8 mouse cellular contexts compared by ENCODE assay signal in the genomic region with DNA sequence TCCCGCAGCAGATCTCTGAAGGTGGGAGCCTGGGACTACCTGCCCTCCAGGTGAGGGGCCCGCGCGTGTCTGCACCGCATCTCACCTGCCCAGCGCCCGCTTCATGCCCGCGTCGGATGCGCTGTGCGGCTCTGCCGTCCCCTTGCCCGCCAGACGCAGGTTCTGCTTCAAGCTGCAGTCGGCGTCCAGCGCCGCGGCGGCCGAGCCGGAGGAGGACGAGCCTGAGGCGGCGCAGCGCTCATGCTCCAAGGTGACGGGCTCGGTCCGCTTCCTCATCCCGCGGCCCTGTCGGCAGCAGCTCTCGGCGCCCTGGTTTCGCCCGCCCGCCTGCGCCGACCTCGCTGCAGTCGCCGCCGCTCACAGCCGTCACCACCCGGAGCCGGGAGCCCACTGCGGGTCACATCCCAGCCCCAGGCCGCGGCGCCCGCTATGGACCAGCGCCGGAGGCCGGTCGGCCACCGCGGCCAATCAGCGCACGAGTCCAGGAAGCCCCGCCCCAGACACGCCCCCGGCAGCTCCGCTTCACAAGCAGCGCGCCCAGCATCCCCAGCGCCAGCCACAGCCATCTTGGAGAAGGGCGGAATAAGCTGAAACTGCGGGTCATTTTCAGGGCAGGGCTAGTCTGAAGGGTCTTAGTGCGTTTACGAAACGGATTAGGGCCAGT. TPM values are rescaled to one million over a fixed set of nuclear protein-coding genes. Genes with fewer than 3 reads are reported as not detected.
DNase-seq lines count a peak whose midpoint lies in the region; ATAC-seq lines count a peak whose summit lies in the region.

A gene (minus strand): TSS at position 470 of the 664 bp plus-strand sequence.

- peaks cover 20% of the 10 kb centered on the region for H3K36me3 ChIP-seq in megakaryocyte, embryonic 14.5 days (replicated peaks; ENCODE audit: low read length)

- peak within 1 kb of the TSS; percentile 100 for H3K4me3 ChIP-seq in megakaryocyte, embryonic 14.5 days (replicated peaks)

- H3K4me1 ChIP-seq in megakaryocyte, embryonic 14.5 days = peaks cover 46% of the 10 kb centered on the region

- H3K9me3 ChIP-seq in megakaryocyte, embryonic 14.5 days = no peaks in the 10 kb centered on the region

- peak; percentile 89 for ATAC-seq in common myeloid progenitor, adult 5-6 weeks (replicated peaks; ENCODE audit: low read depth, poor library complexity, severe bottlenecking)

- H3K27me3 ChIP-seq in megakaryocyte, embryonic 14.5 days (replicated peaks) = no peaks in the 10 kb centered on the region

- peak; percentile 99 for DNase-seq in ZHBTc4 (ENCODE audit: low read depth, low spot score)
- peak; percentile 96 to 97 for DNase-seq in gastrocnemius, adult 8-10 months (ENCODE audit: low spot score in 2 of 2)
- DNase-seq in hindlimb bud, embryonic 11.5 days (ENCODE audit: extremely low spot score, low read depth, low spot score) = peak; percentile 71
- peak; percentile 89 to 96 for DNase-seq in left cerebral cortex, adult 8-10 months (ENCODE audit: low spot score in 2 of 2)
- DNase-seq in right cerebral cortex, postnatal 10 days (ENCODE audit: low spot score in 2 of 2) = peak; percentile 98
- peak; percentile 99 for DNase-seq in urinary bladder, postnatal 25 days (ENCODE audit: low spot score)

RNA-seq across cellular contexts. Expression of the gene that starts here (rescaled TPM):
- total RNA-seq in common myeloid progenitor, adult 5-6 weeks (2017) = 15.5 and 88.6 TPM in 2 replicates
- 10 to 100 TPM; 22.0 to 27.5 (median 25.7) TPM for total RNA-seq in gastrocnemius, adult 8-10 months (2022)
- 100 to 1,000 TPM; 309 to 333 (median 321) TPM for total RNA-seq in left cerebral cortex, adult 8-10 months (2022)
- polyA plus RNA-seq in megakaryocyte, embryonic 14.5 days (2012; ENCODE audit: insufficient read depth, low replicate concordance) = 41.0 and 139 TPM in 2 replicates

Comparison
In these comparisons a context has a peak if more than half of its experiments do, and no peak if none do; other contexts are left out.
1. Peak in every context shown above with its lines: DNase-seq, ATAC-seq and H3K4me3 ChIP-seq.